Mouse (Mus musculus): ENCODE data around the gene Pitpnm2. TPM values are rescaled to one million over a fixed set of nuclear protein-coding genes. Genes with fewer than 3 reads are reported as not detected.
A peak's percentile ranks its signal among the peaks of the same experiment; 100 is the strongest.

Pitpnm2 gene
- total RNA-seq, 2 experiments from 2014 or later = 19.6 to 20.9 TPM

DNA sequence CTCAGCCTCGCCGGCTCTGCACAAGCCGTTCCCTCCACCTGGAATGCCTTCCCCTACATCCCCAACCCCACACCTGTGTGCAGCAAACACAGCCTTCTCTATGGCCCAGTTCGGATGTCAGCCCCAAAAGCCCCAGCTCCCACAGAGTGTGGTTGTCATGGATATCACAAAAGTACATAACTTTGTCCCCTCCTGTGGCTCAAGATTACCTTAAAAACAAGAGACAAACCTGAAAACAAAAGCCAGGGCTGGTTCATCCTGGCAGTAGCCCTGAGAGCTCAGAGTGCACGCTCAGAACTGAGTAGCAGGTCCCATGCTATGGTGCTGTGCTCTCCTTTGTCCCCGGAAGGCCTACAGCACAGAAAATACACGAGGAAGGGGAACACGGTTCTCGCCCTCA lies 44.3 kb downstream of the Pitpnm2 start:
- DNase-seq (ENCODE audit: low spot score) = no peak

DNA sequence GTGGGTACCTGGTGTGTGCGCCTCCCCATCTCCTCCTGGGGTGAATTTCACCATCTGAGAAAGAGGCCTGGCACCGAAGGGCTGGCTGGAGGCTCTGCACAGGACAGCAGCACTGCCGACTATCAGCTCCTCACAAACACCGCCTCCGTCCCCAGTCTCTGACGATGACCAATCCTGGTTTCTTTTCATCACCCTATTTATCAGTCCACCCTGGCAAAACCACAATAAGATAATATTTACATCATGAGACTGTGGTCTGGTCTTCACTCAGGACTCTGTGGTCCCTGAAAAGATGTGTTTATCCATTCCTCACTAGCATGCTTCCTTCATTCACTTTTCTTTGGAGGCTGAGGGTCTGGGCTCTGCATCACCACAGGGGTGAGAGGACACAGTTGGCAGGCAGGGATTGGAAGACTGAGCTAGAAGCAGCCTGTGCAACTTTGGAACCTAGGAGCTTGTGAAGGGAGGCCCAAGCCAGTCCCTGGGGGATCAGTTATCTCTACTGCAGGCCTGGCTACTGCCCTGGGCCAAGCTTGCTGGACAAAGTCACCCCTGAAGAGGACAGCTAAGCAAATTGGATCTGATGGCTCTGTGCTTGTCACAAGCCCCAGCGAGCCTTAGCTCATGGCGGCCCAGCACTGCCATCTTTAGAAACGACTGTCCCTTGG lies 45.3 kb downstream of the Pitpnm2 start:
- DNase-seq (ENCODE audit: low spot score) = peak; percentile 46

GRCm38 (mm10) chr5:124203251-124203650 lies 46.3 kb downstream of the Pitpnm2 start:
- no peak for DNase-seq (ENCODE audit: low spot score)

- no peak for DNase-seq (ENCODE audit: low spot score)
Measured at GRCm38 (mm10) chr5:124202071-124202470, 47.5 kb downstream of the Pitpnm2 start.

- DNase-seq (ENCODE audit: low spot score) = no peak
Measured at GRCm38 (mm10) chr5:124201564-124201963, 48.0 kb downstream of the Pitpnm2 start.

GRCm38 (mm10) chr5:124200844-124201243 lies 48.7 kb downstream of the Pitpnm2 start:
- no peak for DNase-seq (ENCODE audit: low spot score)

DNA sequence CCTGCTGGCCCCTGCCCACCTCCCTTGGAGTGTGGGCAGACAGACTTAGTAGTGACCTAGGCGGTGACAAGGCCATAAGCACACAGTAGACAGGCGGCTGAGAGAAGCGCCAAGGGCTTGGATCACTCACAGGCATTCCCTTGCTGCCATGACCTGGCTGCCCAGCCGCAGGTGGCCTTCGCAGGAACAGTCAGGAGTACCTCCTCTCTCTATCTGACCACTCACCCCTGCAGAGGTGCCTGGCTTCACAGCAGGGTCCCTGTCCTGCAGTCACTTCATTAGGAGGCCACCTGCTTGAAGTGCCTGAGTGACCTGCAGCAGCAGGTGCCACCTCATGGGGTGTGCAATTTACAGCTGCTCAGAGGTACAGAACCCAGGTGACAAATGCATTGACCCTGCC lies 50.4 kb downstream of the Pitpnm2 start:
- DNase-seq (ENCODE audit: low spot score) = no peak

DNA sequence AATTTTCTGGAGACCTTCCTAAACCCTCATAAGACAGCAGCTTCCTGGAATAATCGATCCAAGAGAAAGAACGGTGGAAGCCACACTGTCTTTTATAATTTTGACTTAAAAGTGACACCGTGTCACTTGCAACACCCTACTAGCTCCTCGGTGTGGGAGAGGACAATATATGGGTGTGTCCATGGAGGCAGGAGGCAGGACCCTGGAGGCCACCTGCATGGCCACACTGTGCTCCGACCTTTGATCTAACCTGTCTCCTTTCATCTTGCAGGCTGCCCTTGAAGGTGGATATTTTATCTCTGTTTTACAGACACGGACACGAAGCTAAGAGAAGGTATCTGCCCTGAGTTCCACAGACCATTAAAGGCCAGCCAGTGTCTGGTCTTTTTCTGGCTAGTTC lies 51.1 kb downstream of the Pitpnm2 start:
- DNase-seq (ENCODE audit: low spot score) = no peak

DNA sequence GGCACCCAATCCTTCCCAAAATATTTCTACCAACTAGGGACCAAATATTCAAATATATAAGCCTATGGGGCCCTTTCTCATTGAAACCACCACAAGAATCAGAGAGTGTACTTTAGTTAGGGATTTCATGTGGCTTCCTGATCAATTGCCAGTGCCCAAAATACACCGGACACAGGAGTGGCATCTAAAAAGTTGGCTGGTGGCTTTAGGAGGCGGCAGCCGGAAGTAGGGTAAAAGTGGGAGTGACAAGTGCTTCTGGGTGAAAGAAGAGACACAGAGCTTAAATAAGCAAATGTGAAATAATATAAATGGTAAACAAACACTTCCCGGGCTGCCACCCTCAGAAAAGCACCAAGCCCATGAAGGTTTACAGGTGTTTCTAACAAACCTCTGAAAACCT lies 53.5 kb downstream of the Pitpnm2 start:
- no peak for DNase-seq (ENCODE audit: low spot score)

GRCm38 (mm10) chr5:124194386-124195084 lies 55.0 kb downstream of the Pitpnm2 start:
- DNase-seq (ENCODE audit: low spot score) = peak; percentile 77

DNA sequence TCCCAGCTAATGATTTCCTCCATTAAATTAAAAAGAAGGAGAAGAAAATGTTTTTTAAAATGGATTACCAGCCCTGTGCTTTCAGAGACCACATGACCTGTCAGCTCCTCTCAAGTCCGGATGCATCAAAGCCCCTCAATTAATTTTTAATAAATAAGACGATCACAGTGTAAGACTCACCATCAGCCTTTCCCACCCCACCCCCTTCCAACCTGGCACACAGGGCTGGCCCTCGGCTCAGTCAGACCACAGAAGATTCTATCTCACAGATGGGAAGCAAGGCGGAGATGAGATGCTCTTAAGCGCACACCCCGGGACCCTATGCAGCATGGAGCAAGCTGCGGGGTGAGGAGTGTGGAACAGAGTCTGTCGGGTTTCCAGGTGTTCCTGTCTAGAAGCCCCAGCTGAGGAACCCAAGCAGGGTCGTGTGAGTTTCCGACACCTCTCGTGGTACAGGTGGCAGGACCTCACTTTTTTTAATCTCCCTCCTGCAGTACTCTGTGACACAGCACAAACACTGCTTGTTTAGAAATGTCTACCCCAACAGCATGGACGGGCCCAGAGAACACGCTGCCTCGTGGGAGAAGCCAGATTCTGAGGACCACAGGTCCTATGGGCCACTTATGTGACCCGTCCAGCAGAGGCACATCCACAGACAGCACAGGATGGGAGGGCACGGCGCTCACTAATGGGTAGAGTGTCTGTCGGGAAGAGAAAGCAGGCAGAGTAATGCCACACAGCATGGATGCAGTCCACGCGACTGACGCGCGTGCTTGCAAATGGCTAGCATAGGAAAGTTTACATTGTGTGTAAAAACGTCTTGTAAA lies 56.1 kb downstream of the Pitpnm2 start:
- DNase-seq (ENCODE audit: low spot score) = no peak

DNA sequence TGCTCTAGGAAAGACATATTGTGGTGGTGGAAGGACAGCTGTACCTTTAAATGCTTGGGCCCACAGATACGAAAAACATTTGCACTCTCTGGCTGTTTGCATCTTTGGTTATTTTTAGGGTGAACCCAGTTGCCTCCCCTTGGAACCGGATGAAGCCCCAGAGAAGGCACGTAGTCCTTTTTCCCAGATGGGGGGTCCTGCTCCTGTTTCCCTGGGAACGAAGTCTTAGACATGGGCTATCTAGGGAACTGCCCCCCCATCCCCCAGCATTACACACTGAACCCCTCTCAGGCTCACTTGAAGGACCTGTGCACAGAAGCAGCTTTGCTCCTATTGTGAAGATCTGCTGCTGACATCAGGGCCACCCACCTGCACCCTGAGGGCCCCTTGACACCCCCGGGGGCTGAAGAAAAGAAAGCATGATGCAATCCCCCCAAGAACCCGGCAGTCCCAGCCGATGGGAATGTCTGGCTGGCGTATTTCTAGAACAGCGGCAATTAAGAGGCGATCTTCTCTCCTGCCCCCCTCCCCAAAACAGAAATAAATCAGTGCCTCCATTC lies 56.8 kb downstream of the Pitpnm2 start:
- no peak for DNase-seq (ENCODE audit: low spot score)

DNA sequence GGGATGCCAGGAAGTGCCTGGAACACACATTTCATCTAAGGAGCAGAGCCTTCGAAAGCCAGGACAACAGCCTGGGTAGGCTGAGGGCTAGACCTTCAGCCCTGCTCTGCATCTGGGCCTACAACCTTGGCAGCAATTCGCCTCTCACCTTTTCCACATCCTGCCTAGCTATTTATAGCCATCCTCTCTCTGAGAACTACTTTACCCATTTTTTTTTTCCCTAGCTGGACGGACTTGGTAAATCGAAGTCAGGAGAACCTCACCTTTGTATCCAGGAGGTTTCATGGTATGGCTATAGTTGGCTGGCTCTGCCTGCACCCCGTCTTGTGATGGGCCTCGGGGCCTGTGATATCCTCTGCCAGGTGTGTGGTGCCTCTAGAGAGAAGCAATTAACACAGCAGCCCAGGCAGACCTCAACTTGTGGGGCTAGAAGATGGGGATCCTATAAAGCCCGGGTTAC lies 57.3 kb downstream of the Pitpnm2 start:
- DNase-seq (ENCODE audit: low spot score) = no peak

DNA sequence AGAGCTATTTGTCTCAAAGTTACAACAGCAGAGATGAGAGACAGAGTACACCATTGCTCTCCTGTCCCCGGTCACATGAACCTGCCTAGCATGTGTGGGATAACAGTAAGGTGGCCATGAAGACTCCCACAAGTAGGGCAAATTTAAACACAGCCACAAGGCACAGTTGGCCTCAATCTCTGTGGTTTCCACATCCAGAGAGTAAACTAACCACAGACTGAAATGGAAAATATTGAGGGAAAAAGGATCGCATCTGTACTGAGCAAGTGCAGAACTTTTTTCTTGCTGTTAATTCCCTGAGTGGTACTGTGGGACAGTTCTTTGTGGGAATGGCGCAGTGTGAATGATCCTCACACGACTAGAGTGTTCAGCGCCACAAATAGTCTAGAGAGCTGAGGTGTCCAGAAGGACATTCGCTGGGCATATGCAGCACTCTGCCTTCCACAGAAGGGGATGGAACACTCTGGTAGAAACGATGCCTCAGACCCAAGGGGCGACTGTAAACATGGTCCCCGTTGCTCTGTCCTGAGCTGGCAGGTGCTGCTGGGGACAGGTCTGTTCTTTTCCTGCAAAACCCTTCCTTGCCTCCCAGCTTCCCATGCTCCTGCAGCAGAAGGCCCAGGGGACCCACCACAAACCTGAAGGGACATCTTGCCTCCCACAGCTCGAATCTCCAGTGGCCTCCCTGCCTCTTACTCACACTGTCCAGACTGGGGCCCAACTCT lies 59.3 kb downstream of the Pitpnm2 start:
- no peak for DNase-seq (ENCODE audit: low spot score)

GRCm38 (mm10) chr5:124189572-124189981 lies 60.0 kb downstream of the Pitpnm2 start:
- no peak for DNase-seq (ENCODE audit: low spot score)

GRCm38 (mm10) chr5:124187508-124188311 lies 61.9 kb downstream of the Pitpnm2 start:
- DNase-seq (ENCODE audit: low spot score) = no peak

DNA sequence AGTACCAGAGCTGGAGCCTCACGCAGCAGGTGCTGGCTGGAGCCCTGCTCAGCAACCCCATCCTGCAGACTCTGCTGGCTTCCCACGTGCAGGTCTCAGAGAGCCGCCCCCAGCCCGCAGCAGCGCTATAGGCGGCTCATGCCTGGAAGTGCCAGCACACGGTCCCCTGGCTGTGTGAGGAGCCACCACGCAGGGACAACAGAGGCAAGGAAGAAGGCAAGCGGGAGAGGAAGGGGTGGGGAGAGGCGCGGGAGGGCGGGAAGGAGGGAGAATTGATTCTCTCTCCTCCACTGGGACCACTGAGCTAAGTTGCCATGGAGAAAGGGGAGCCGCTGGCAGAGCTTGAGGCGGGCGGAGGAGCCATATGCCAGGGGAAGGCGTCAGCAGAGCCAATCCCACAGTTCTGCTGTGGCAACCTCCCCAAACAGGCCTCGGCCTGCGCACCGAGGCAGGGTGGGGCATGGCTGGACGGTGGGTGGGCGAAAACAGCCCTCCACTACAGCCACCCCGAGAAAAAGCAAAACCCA lies 62.5 kb downstream of the Pitpnm2 start:
- no peak for DNase-seq (ENCODE audit: low spot score)

DNA sequence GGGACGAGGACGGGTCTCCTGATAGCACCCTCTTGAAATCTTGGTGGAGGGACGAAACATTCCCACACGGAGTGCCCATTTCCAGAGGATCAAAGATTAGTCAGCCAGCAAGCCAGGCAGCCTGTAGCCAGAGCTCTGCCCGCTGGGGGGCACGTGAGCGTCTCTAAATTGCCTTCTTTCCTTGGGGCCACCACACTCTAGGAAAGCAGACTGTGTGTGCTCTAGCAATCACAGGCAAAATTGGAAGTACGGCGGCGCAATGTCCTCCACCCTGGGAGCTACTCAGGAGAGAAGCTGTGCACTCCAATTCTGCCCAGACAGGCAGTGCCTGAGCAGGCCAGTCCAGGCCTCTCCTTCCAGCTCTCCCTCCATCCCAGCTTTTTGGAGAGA lies 63.1 kb downstream of the Pitpnm2 start:
- DNase-seq (ENCODE audit: low spot score) = no peak

- DNase-seq (ENCODE audit: low spot score) = no peak
Measured at GRCm38 (mm10) chr5:124185706-124186464, 63.7 kb downstream of the Pitpnm2 start.
